Mouse (Mus musculus) stomach, postnatal 0 days (tissue): ENCODE results near the gene Olfr1280.

Experiments used
- CTCF ChIP-seq: IDR thresholded peaks from 2 replicates; pipeline ENCODE4 v1.5.1; 2016; ENCODE audit warnings: antibody characterized with exemption, low read depth, mild to moderate bottlenecking, moderate library complexity
- EP300 ChIP-seq: optimal IDR thresholded peaks from 2 replicates; pipeline ENCODE3; 2016; ENCODE audit warnings: antibody characterized with exemption

DNA sequence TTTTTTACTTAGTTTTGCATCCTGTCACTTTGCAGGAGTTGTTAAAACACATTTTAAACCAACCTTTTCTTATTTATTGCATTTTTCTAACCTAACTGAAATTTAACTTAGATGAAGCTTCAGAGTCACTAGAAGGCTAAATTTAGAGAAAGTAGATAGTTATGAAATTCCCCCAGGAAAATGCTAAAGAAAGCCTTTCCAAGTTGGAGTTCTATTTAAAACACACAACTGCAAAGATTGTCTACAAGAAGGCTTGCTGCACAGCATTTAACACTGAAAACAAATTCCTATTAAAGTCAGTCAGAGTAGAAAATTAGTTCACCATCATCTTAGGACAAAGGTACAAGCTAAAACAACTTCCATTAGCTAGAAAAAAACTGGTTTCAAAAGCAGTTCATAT, 13.4 kb upstream of the Olfr1280 start, which contains the start of gene Olfr1279:
- no peak for TF ChIP-seq CTCF
- TF ChIP-seq EP300, result no peak
